In genomic region chr2:71661438-71661837, GRCm38 (mm10) we compare ENCODE assay signal across 22 mouse cellular contexts.
DNase-seq lines count a peak whose midpoint lies in the region; ATAC-seq lines count a peak whose summit lies in the region.
"Had no signal": no experiment of that assay in that cellular context is flagged by ENCODE, and none has a peak within 500 bp of the region (broad histone marks: within the 10 kb centered on the region; RNA-seq: fewer than 3 reads in every experiment).

No protein-coding gene starts in this region.

- no peak overlapping the region for H3K4me3 ChIP-seq in liver, embryonic 16.5 days (ENCODE audit: low read depth, low read length)
- H3K4me3 ChIP-seq: forebrain, embryonic 15.5 days; heart, embryonic 10.5 days; hindbrain, embryonic 15.5 days; intestine, embryonic 15.5 days; left cerebral cortex, adult 2 months; limb, embryonic 15.5 days; neural tube, embryonic 15.5 days had no signal

- no peak overlapping the region for H3K27ac ChIP-seq in liver, embryonic 16.5 days (ENCODE audit: low read length)
- H3K27ac ChIP-seq: forebrain, embryonic 15.5 days; heart, embryonic 10.5 days; hindbrain, embryonic 15.5 days; intestine, embryonic 15.5 days; left cerebral cortex, adult 2 months; limb, embryonic 15.5 days; neural tube, embryonic 15.5 days had no signal

- no peaks in the 10 kb centered on the region; the same call in 1 of the 2 replicates for H3K4me1 ChIP-seq in liver, embryonic 16.5 days (ENCODE audit: control insufficient read depth, low read depth, low read length)
- H3K4me1 ChIP-seq: forebrain, embryonic 15.5 days; intestine, embryonic 15.5 days; limb, embryonic 15.5 days had no signal

- H3K9me3 ChIP-seq in liver, embryonic 16.5 days (replicated peaks; ENCODE audit: control insufficient read depth, low read length), result no peaks in the 10 kb centered on the region
- H3K9me3 ChIP-seq: forebrain, embryonic 15.5 days; heart, embryonic 10.5 days; hindbrain, embryonic 15.5 days; intestine, embryonic 15.5 days; limb, embryonic 15.5 days; neural tube, embryonic 15.5 days had no signal

- H3K4me2 ChIP-seq in liver, embryonic 16.5 days (ENCODE audit: low read depth, low read length), result no peak overlapping the region
- H3K4me2 ChIP-seq: forebrain, embryonic 15.5 days; hindbrain, embryonic 15.5 days; intestine, embryonic 15.5 days; limb, embryonic 15.5 days; neural tube, embryonic 15.5 days had no signal

- DNase-seq in 416B (ENCODE audit: low read depth) (peak; percentile 98), MEL-GATA-1-ER (ENCODE audit: extremely low read depth, low read depth) (peak; percentile 83), liver (peak; percentile 52)
- no peak for DNase-seq in spleen, adult 12 weeks (ENCODE audit: low spot score)
- DNase-seq in layer of hippocampus, postnatal 10 days (ENCODE audit: low spot score in 2 of 2), result no peak
- no peak for DNase-seq in layer of hippocampus, adult 8-10 months (ENCODE audit: low spot score in 2 of 2)
- DNase-seq: adrenal gland, postnatal 25 days; cerebellum, postnatal 10 days; heart, postnatal 4 days; kidney, postnatal 36 days; right cerebral cortex, adult 18-20 months; right cerebral cortex, postnatal 4 days; thymus, adult 18-20 months; thymus, postnatal 4 days had no signal

- H3K36me3 ChIP-seq in liver, embryonic 16.5 days (ENCODE audit: control insufficient read depth, insufficient read depth), result no peaks in the 10 kb centered on the region
- H3K36me3 ChIP-seq: forebrain, embryonic 15.5 days; heart, embryonic 10.5 days; hindbrain, embryonic 15.5 days; intestine, embryonic 15.5 days; limb, embryonic 15.5 days; neural tube, embryonic 15.5 days had no signal

- peak; percentile 13; the same call in 1 of the 2 replicates for ATAC-seq in liver, embryonic 16.5 days (ENCODE audit: low read depth)
- ATAC-seq: forebrain, embryonic 15.5 days; intestine, embryonic 15.5 days had no signal

- no peaks in the 10 kb centered on the region for H3K27me3 ChIP-seq in liver, embryonic 16.5 days (ENCODE audit: control insufficient read depth, insufficient read depth, low read depth, low read length)
- H3K27me3 ChIP-seq: forebrain, embryonic 15.5 days; hindbrain, embryonic 15.5 days; intestine, embryonic 15.5 days; limb, embryonic 15.5 days; neural tube, embryonic 15.5 days had no signal

- H3K9ac ChIP-seq in liver, embryonic 16.5 days (ENCODE audit: low read depth, low read length), result no peak overlapping the region
- H3K9ac ChIP-seq: forebrain, embryonic 15.5 days; hindbrain, embryonic 15.5 days; intestine, embryonic 15.5 days; limb, embryonic 15.5 days; neural tube, embryonic 15.5 days had no signal

Comparison
In these comparisons a context has a peak if more than half of its experiments do, and no peak if none do; other contexts are left out.
1. DNase-seq: peak in 416B (single experiment), MEL-GATA-1-ER (single experiment) and liver (single experiment); none in spleen, adult 12 weeks (single experiment), layer of hippocampus, postnatal 10 days (0 of 2) and layer of hippocampus, adult 8-10 months (0 of 2).